Mouse (Mus musculus): ENCODE measurements at regions not wholly inside any gene's neighbourhood (a gene's known extent, or its start where the extent isn't known, plus 50 kb on each side); places are given as distances from the start of the nearest gene placed in this dataset.

DNA sequence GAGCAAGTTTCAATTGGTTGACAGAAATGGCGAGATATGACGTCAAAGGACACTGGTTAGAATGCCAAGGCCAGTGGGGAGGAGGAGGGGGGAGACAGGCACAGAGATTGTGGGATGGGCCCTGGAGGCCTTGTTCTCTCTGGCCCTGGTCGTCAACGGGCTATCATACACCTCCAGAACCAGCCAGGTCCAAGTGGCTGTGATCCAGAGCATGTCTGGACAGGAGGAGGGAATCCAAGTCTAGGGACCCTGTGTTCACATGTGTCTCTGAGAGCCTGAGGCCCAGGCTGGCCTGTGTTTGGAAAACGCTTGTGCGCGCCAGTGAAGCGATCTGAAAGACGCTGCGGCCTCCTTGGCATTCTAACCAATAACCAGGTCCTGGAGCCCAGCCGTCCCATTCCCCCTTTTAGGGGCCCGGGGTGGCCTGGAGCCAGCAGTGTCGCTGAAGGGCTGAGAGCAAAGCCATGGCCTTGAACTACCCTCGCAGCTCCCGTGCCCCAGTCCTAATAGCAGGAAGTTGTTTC is 65.1 kb upstream of the Ppara start:
- WGBS: 9% methylated on average over 15 of the region's 15 CpGs
- H3K27ac ChIP-seq (ENCODE audit: low read depth): peak overlapping the region; percentile 100
- no peaks in the 10 kb centered on the region for H3K27me3 ChIP-seq (ENCODE audit: control insufficient read depth, insufficient read depth, low read length)

GRCm38 (mm10) chr15:85670176-85670788 is 64.5 kb upstream of the Ppara start:
- Histone ChIP-seq H3K27me3 (ENCODE audit: control insufficient read depth, insufficient read depth, low read length) (no peaks in the 10 kb centered on the region), H3K27ac (ENCODE audit: low read depth) (peak overlapping the region; percentile 100), H3K9ac (replicated peaks; ENCODE audit: low read depth, low read length) (peak overlapping the region; percentile 98), H3K4me2 (ENCODE audit: low read depth, low read length) (peak overlapping the region; percentile 64), H3K36me3 (replicated peaks; ENCODE audit: control insufficient read depth, insufficient read depth, low read length) (0 out of 2 replicates have a peak, but pooled peaks cover 3% of the 10 kb centered on the region), H3K9me3 (replicated peaks; ENCODE audit: control insufficient read depth, low read length) (no peaks in the 10 kb centered on the region), H3K4me1 (ENCODE audit: control insufficient read depth, insufficient read depth) (peaks cover 36% of the 10 kb centered on the region), H3K4me3 (ENCODE audit: low read depth, low read length) (peak overlapping the region; percentile 84)
- DNase-seq (ENCODE audit: low spot score) (peak; percentile 49), ATAC-seq (ENCODE audit: insufficient read depth, low read depth) (peak; percentile 52)
- under 1% methylated on average over 59 of the region's 64 CpGs for WGBS
- TF ChIP-seq EP300 (IDR thresholded peaks at IDR 0.05; ENCODE audit: low read depth) (peak; percentile 51; the same call in 1 of the 2 replicates), CTCF (IDR thresholded peaks at IDR 0.05; ENCODE audit: low read depth) (no peak)

More for the DNA sequence above, 65.1 kb upstream of the Ppara start:
- peak; percentile 57 for ATAC-seq (ENCODE audit: insufficient read depth, low read depth)
- Histone ChIP-seq H3K36me3 (replicated peaks; ENCODE audit: control insufficient read depth, insufficient read depth, low read length) (no peaks in the 10 kb centered on the region), H3K4me3 (ENCODE audit: low read depth, low read length) (peak overlapping the region; percentile 84), H3K9me3 (replicated peaks; ENCODE audit: control insufficient read depth, low read length) (no peaks in the 10 kb centered on the region), H3K4me2 (ENCODE audit: low read depth, low read length) (peak overlapping the region; percentile 64), H3K9ac (replicated peaks; ENCODE audit: low read depth, low read length) (peak overlapping the region; percentile 98), H3K4me1 (ENCODE audit: control insufficient read depth, insufficient read depth) (peaks cover 33% of the 10 kb centered on the region)
- DNase-seq (ENCODE audit: low spot score): peak; percentile 71
- no peak for TF ChIP-seq CTCF (IDR thresholded peaks at IDR 0.05; ENCODE audit: low read depth)
- no peak for TF ChIP-seq EP300 (IDR thresholded peaks at IDR 0.05; ENCODE audit: low read depth)

- Histone ChIP-seq H3K27ac (ENCODE audit: low read depth) (peak overlapping the region; percentile 100), H3K4me3 (ENCODE audit: low read depth, low read length) (peak overlapping the region; percentile 84), H3K36me3 (replicated peaks; ENCODE audit: control insufficient read depth, insufficient read depth, low read length) (peaks cover 11% of the 10 kb centered on the region; the same call in 1 of the 2 replicates), H3K27me3 (ENCODE audit: control insufficient read depth, insufficient read depth, low read length) (no peaks in the 10 kb centered on the region), H3K4me1 (ENCODE audit: control insufficient read depth, insufficient read depth) (peaks cover 41% of the 10 kb centered on the region), H3K4me2 (ENCODE audit: low read depth, low read length) (peak overlapping the region; percentile 64), H3K9ac (replicated peaks; ENCODE audit: low read depth, low read length) (peak overlapping the region; percentile 98), H3K9me3 (replicated peaks; ENCODE audit: control insufficient read depth, low read length) (no peaks in the 10 kb centered on the region)
- WGBS: under 1% methylated on average over 60 of the region's 141 CpGs
- DNase-seq (ENCODE audit: low spot score) (peak; percentile 80), ATAC-seq (ENCODE audit: insufficient read depth, low read depth) (peak; percentile 78)
- TF ChIP-seq EP300 (IDR thresholded peaks at IDR 0.05; ENCODE audit: low read depth) (no peak; the same call in 1 of the 2 replicates), CTCF (IDR thresholded peaks at IDR 0.05; ENCODE audit: low read depth) (no peak)
Observed at GRCm38 (mm10) chr15:85670789-85671700, 63.7 kb upstream of the Ppara start.

DNA sequence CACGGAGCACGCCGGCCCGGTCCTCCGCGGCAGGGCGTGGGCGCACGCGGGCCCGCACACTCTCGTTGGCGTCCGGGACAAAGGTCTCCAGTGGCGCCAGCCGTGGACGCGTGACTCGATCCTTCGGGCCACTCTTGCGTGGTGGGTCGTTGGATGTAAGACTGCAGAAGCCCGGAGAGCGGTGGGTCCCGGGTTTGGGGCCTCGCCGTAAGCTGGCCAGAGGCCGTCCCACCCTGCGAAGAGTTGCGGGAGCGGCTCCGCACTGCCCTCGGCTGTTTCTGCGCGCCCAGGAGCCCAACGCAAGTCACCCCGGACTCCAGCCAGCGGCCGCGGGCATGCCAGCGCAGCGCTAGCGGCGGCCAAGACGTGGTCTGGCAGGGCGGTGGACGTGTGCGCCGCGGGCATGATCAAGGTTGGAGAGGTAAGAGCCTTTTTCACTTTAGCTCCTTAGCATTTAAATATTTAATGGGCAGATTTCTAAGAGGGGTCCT is 63.0 kb upstream of the Ppara start:
- no peaks in the 10 kb centered on the region for H3K27me3 ChIP-seq (ENCODE audit: control insufficient read depth, insufficient read depth, low read length)
- no peak for TF ChIP-seq EP300 (IDR thresholded peaks at IDR 0.05; ENCODE audit: low read depth)
- TF ChIP-seq CTCF (IDR thresholded peaks at IDR 0.05; ENCODE audit: low read depth): no peak
- peak overlapping the region; percentile 98 for H3K9ac ChIP-seq (replicated peaks; ENCODE audit: low read depth, low read length)
- peak; percentile 3; the same call in 1 of the 2 replicates for ATAC-seq (ENCODE audit: insufficient read depth, low read depth)
- peak overlapping the region; percentile 84 for H3K4me3 ChIP-seq (ENCODE audit: low read depth, low read length)
- 1% methylated on average over 49 of the region's 50 CpGs for WGBS
- peak overlapping the region; percentile 100 for H3K27ac ChIP-seq (ENCODE audit: low read depth)
- H3K36me3 ChIP-seq (replicated peaks; ENCODE audit: control insufficient read depth, insufficient read depth, low read length): peaks cover 13% of the 10 kb centered on the region; the same call in 1 of the 2 replicates
- H3K9me3 ChIP-seq (replicated peaks; ENCODE audit: control insufficient read depth, low read length): no peaks in the 10 kb centered on the region
- peaks cover 42% of the 10 kb centered on the region for H3K4me1 ChIP-seq (ENCODE audit: control insufficient read depth, insufficient read depth)
- peak overlapping the region; percentile 64 for H3K4me2 ChIP-seq (ENCODE audit: low read depth, low read length)
- no peak for DNase-seq (ENCODE audit: low spot score)

DNA sequence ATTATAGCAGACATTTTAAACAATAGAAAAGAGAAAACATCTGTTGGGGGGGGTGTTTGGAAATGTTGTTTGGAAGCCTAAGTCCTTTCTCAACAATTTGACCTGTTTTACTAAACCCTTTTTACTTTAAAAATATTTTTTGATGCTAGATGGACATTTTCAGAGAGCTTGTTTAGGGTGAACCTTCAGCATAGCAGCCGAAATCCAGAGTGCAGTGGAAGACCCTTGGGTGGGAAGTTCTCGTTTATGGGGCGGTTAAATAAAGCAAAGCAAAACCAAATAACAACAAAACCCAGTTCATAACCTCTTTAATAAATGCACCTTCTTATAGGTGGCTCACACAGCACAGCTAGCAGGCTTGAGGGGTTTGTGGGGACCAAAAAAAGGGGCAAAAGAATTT is 62.4 kb upstream of the Ppara start:
- no peak for ATAC-seq (ENCODE audit: insufficient read depth, low read depth)
- Histone ChIP-seq H3K27ac (ENCODE audit: low read depth) (peak overlapping the region; percentile 100), H3K36me3 (replicated peaks; ENCODE audit: control insufficient read depth, insufficient read depth, low read length) (peaks cover 13% of the 10 kb centered on the region; the same call in 1 of the 2 replicates), H3K27me3 (ENCODE audit: control insufficient read depth, insufficient read depth, low read length) (no peaks in the 10 kb centered on the region), H3K9ac (replicated peaks; ENCODE audit: low read depth, low read length) (peak overlapping the region; percentile 98), H3K4me3 (ENCODE audit: low read depth, low read length) (peak overlapping the region; percentile 84), H3K9me3 (replicated peaks; ENCODE audit: control insufficient read depth, low read length) (no peaks in the 10 kb centered on the region), H3K4me1 (ENCODE audit: control insufficient read depth, insufficient read depth) (peaks cover 47% of the 10 kb centered on the region), H3K4me2 (ENCODE audit: low read depth, low read length) (peak overlapping the region; percentile 64)
- TF ChIP-seq EP300 (IDR thresholded peaks at IDR 0.05; ENCODE audit: low read depth) (no peak), CTCF (IDR thresholded peaks at IDR 0.05; ENCODE audit: low read depth) (no peak)
- no peak for DNase-seq (ENCODE audit: low spot score)
- 47% methylated on average over 3 of the region's 3 CpGs for WGBS

Data from heart, postnatal 0 days (tissue).